Mouse (Mus musculus): ENCODE measurements around the gene Tjp2. TPM values are rescaled to one million over a fixed set of nuclear protein-coding genes. Genes with fewer than 3 reads are reported as not detected.
"Not testable (repeated sequence)": the region's sequence is repeated elsewhere in the genome, so short reads cannot be mapped to it uniquely, and the experiment has no call there.

Tjp2 gene
- total RNA-seq, 1 experiment from 2014 or later = 13.5 TPM

- ATAC-seq (replicated peaks in 1 of 2; ENCODE audit: insufficient read depth in 1 of 2, low FRiP score in 2 of 2, low TSS enrichment in 1 of 2, low read depth in 1 of 2, poor library complexity in 2 of 2, severe bottlenecking in 2 of 2) = no peak
These were observed 26.0 kb downstream of the Tjp2 start for GRCm38 (mm10) chr19:24198676-24199303.

GRCm38 (mm10) chr19:24197338-24197737 is 27.5 kb downstream of the Tjp2 start:
- ATAC-seq (replicated peaks in 1 of 2; ENCODE audit: insufficient read depth in 1 of 2, low FRiP score in 2 of 2, low TSS enrichment in 1 of 2, low read depth in 1 of 2, poor library complexity in 2 of 2, severe bottlenecking in 2 of 2) = no peak

- no peak for ATAC-seq (replicated peaks in 1 of 2; ENCODE audit: insufficient read depth in 1 of 2, low FRiP score in 2 of 2, low TSS enrichment in 1 of 2, low read depth in 1 of 2, poor library complexity in 2 of 2, severe bottlenecking in 2 of 2)
These were observed 29.6 kb downstream of the Tjp2 start for GRCm38 (mm10) chr19:24195224-24195623.

- ATAC-seq (replicated peaks in 1 of 2; ENCODE audit: insufficient read depth in 1 of 2, low FRiP score in 2 of 2, low TSS enrichment in 1 of 2, low read depth in 1 of 2, poor library complexity in 2 of 2, severe bottlenecking in 2 of 2) = no peak
These were observed 30.6 kb downstream of the Tjp2 start for GRCm38 (mm10) chr19:24194216-24194615.

- no peak for ATAC-seq (replicated peaks in 1 of 2; ENCODE audit: insufficient read depth in 1 of 2, low FRiP score in 2 of 2, low TSS enrichment in 1 of 2, low read depth in 1 of 2, poor library complexity in 2 of 2, severe bottlenecking in 2 of 2)
These were observed 31.9 kb downstream of the Tjp2 start for GRCm38 (mm10) chr19:24192946-24193345.

GRCm38 (mm10) chr19:24187791-24188190 is 37.0 kb downstream of the Tjp2 start:
- ATAC-seq (replicated peaks in 1 of 2; ENCODE audit: insufficient read depth in 1 of 2, low FRiP score in 2 of 2, low TSS enrichment in 1 of 2, low read depth in 1 of 2, poor library complexity in 2 of 2, severe bottlenecking in 2 of 2) = no peak

- ATAC-seq (replicated peaks in 1 of 2; ENCODE audit: insufficient read depth in 1 of 2, low FRiP score in 2 of 2, low TSS enrichment in 1 of 2, low read depth in 1 of 2, poor library complexity in 2 of 2, severe bottlenecking in 2 of 2) = not testable (repeated sequence)
These were observed 37.5 kb downstream of the Tjp2 start for GRCm38 (mm10) chr19:24187358-24187757.

- ATAC-seq (replicated peaks in 1 of 2; ENCODE audit: insufficient read depth in 1 of 2, low FRiP score in 2 of 2, low TSS enrichment in 1 of 2, low read depth in 1 of 2, poor library complexity in 2 of 2, severe bottlenecking in 2 of 2) = no peak
These were observed 41.1 kb downstream of the Tjp2 start for GRCm38 (mm10) chr19:24183680-24184235.

GRCm38 (mm10) chr19:24180415-24180814 is 44.4 kb downstream of the Tjp2 start:
- no peak for ATAC-seq (replicated peaks in 1 of 2; ENCODE audit: insufficient read depth in 1 of 2, low FRiP score in 2 of 2, low TSS enrichment in 1 of 2, low read depth in 1 of 2, poor library complexity in 2 of 2, severe bottlenecking in 2 of 2)

GRCm38 (mm10) chr19:24178086-24178485 is 46.7 kb downstream of the Tjp2 start:
- ATAC-seq (replicated peaks in 1 of 2; ENCODE audit: insufficient read depth in 1 of 2, low FRiP score in 2 of 2, low TSS enrichment in 1 of 2, low read depth in 1 of 2, poor library complexity in 2 of 2, severe bottlenecking in 2 of 2) = no peak

GRCm38 (mm10) chr19:24176692-24177091 is 48.1 kb downstream of the Tjp2 start:
- no peak for ATAC-seq (replicated peaks in 1 of 2; ENCODE audit: insufficient read depth in 1 of 2, low FRiP score in 2 of 2, low TSS enrichment in 1 of 2, low read depth in 1 of 2, poor library complexity in 2 of 2, severe bottlenecking in 2 of 2)

GRCm38 (mm10) chr19:24174896-24175295 is 49.9 kb downstream of the Tjp2 start:
- no peak for ATAC-seq (replicated peaks in 1 of 2; ENCODE audit: insufficient read depth in 1 of 2, low FRiP score in 2 of 2, low TSS enrichment in 1 of 2, low read depth in 1 of 2, poor library complexity in 2 of 2, severe bottlenecking in 2 of 2)

GRCm38 (mm10) chr19:24173608-24174523 is 51.0 kb downstream of the Tjp2 start:
- ATAC-seq (replicated peaks in 1 of 2; ENCODE audit: insufficient read depth in 1 of 2, low FRiP score in 2 of 2, low TSS enrichment in 1 of 2, low read depth in 1 of 2, poor library complexity in 2 of 2, severe bottlenecking in 2 of 2) = peak; percentile 69 to 83

- no peak for ATAC-seq (replicated peaks in 1 of 2; ENCODE audit: insufficient read depth in 1 of 2, low FRiP score in 2 of 2, low TSS enrichment in 1 of 2, low read depth in 1 of 2, poor library complexity in 2 of 2, severe bottlenecking in 2 of 2)
These were observed 51.8 kb downstream of the Tjp2 start for GRCm38 (mm10) chr19:24173020-24173419.

- ATAC-seq (replicated peaks in 1 of 2; ENCODE audit: insufficient read depth in 1 of 2, low FRiP score in 2 of 2, low TSS enrichment in 1 of 2, low read depth in 1 of 2, poor library complexity in 2 of 2, severe bottlenecking in 2 of 2) = no peak
These were observed 56.3 kb downstream of the Tjp2 start for GRCm38 (mm10) chr19:24168531-24168930.

GRCm38 (mm10) chr19:24166516-24167091 is 58.2 kb downstream of the Tjp2 start:
- peak; percentile 94 to 96 for ATAC-seq (replicated peaks in 1 of 2; ENCODE audit: insufficient read depth in 1 of 2, low FRiP score in 2 of 2, low TSS enrichment in 1 of 2, low read depth in 1 of 2, poor library complexity in 2 of 2, severe bottlenecking in 2 of 2)

- peak; percentile 47 to 54 for ATAC-seq (replicated peaks in 1 of 2; ENCODE audit: insufficient read depth in 1 of 2, low FRiP score in 2 of 2, low TSS enrichment in 1 of 2, low read depth in 1 of 2, poor library complexity in 2 of 2, severe bottlenecking in 2 of 2)
These were observed 60.9 kb downstream of the Tjp2 start for GRCm38 (mm10) chr19:24163974-24164373.

GRCm38 (mm10) chr19:24160460-24160859 is 64.4 kb downstream of the Tjp2 start:
- ATAC-seq (replicated peaks in 1 of 2; ENCODE audit: insufficient read depth in 1 of 2, low FRiP score in 2 of 2, low TSS enrichment in 1 of 2, low read depth in 1 of 2, poor library complexity in 2 of 2, severe bottlenecking in 2 of 2) = no peak
